Mouse (Mus musculus): ENCODE data around the gene Xylb. TPM values are rescaled to one million over a fixed set of nuclear protein-coding genes. Genes with fewer than 3 reads are reported as not detected.

Gene Xylb
- polyA plus RNA-seq, 1 experiment, result 5.3 TPM

GRCm38 (mm10) chr9:119430311-119430710 lies 73.1 kb downstream of the Xylb start:
- 61% methylated on average over 7 of the region's 7 CpGs for WGBS
- Histone ChIP-seq H3K4me1 (replicated peaks; ENCODE audit: control insufficient read depth, insufficient read depth, low read length) (no peaks in the 10 kb centered on the region), H3K4me3 (ENCODE audit: control insufficient read depth, insufficient read depth, low read length) (no peak overlapping the region), H3K27me3 (ENCODE audit: control insufficient read depth, insufficient read depth, low read length) (no peaks in the 10 kb centered on the region), H3K27ac (ENCODE audit: control insufficient read depth, insufficient read depth, low read length) (no peak overlapping the region), H3K36me3 (ENCODE audit: control insufficient read depth, insufficient read depth, low read length) (no peaks in the 10 kb centered on the region)
- TF ChIP-seq CTCF (IDR thresholded peaks at IDR 0.05; ENCODE audit: borderline replicate concordance, control insufficient read depth, extremely low read depth, insufficient read depth, low read length, poor library complexity) (peak; percentile 71; the same call in 1 of the 2 replicates), POLR2A (IDR thresholded peaks at IDR 0.05; ENCODE audit: control insufficient read depth, extremely low read depth, insufficient read depth, low read length, poor library complexity) (no peak)
- DNase-seq, result peak; percentile 70

GRCm38 (mm10) chr9:119435855-119436254 lies 78.7 kb downstream of the Xylb start:
- no peaks in the 10 kb centered on the region for H3K27me3 ChIP-seq (ENCODE audit: control insufficient read depth, insufficient read depth, low read length)
- DNase-seq, result no peak
- WGBS, result 72% methylated on average over 2 of the region's 2 CpGs
- no peaks in the 10 kb centered on the region for H3K36me3 ChIP-seq (ENCODE audit: control insufficient read depth, insufficient read depth, low read length)
- no peak overlapping the region for H3K27ac ChIP-seq (ENCODE audit: control insufficient read depth, insufficient read depth, low read length)
- no peak overlapping the region for H3K4me3 ChIP-seq (ENCODE audit: control insufficient read depth, insufficient read depth, low read length)
- TF ChIP-seq POLR2A (IDR thresholded peaks at IDR 0.05; ENCODE audit: control insufficient read depth, extremely low read depth, insufficient read depth, low read length, poor library complexity) (no peak), CTCF (IDR thresholded peaks at IDR 0.05; ENCODE audit: borderline replicate concordance, control insufficient read depth, extremely low read depth, insufficient read depth, low read length, poor library complexity) (no peak)
- H3K4me1 ChIP-seq (replicated peaks; ENCODE audit: control insufficient read depth, insufficient read depth, low read length), result no peaks in the 10 kb centered on the region

- Histone ChIP-seq H3K27me3 (ENCODE audit: control insufficient read depth, insufficient read depth, low read length) (no peaks in the 10 kb centered on the region), H3K36me3 (ENCODE audit: control insufficient read depth, insufficient read depth, low read length) (no peaks in the 10 kb centered on the region), H3K27ac (ENCODE audit: control insufficient read depth, insufficient read depth, low read length) (no peak overlapping the region), H3K4me1 (replicated peaks; ENCODE audit: control insufficient read depth, insufficient read depth, low read length) (no peaks in the 10 kb centered on the region), H3K4me3 (ENCODE audit: control insufficient read depth, insufficient read depth, low read length) (no peak overlapping the region)
- TF ChIP-seq POLR2A (IDR thresholded peaks at IDR 0.05; ENCODE audit: control insufficient read depth, extremely low read depth, insufficient read depth, low read length, poor library complexity) (no peak), CTCF (IDR thresholded peaks at IDR 0.05; ENCODE audit: borderline replicate concordance, control insufficient read depth, extremely low read depth, insufficient read depth, low read length, poor library complexity) (no peak)
- DNase-seq, result no peak
- 94% methylated on average over 12 of the region's 12 CpGs for WGBS
These were observed 80.9 kb downstream of the Xylb start for GRCm38 (mm10) chr9:119438065-119438464.

- H3K27ac ChIP-seq (ENCODE audit: control insufficient read depth, insufficient read depth, low read length), result no peak overlapping the region
- H3K4me1 ChIP-seq (replicated peaks; ENCODE audit: control insufficient read depth, insufficient read depth, low read length), result no peaks in the 10 kb centered on the region
- TF ChIP-seq POLR2A (IDR thresholded peaks at IDR 0.05; ENCODE audit: control insufficient read depth, extremely low read depth, insufficient read depth, low read length, poor library complexity) (no peak), CTCF (IDR thresholded peaks at IDR 0.05; ENCODE audit: borderline replicate concordance, control insufficient read depth, extremely low read depth, insufficient read depth, low read length, poor library complexity) (no peak)
- H3K27me3 ChIP-seq (ENCODE audit: control insufficient read depth, insufficient read depth, low read length), result no peaks in the 10 kb centered on the region
- DNase-seq, result no peak
- H3K36me3 ChIP-seq (ENCODE audit: control insufficient read depth, insufficient read depth, low read length), result no peaks in the 10 kb centered on the region
- H3K4me3 ChIP-seq (ENCODE audit: control insufficient read depth, insufficient read depth, low read length), result no peak overlapping the region
- WGBS, result 96% methylated on average over 9 of the region's 9 CpGs
These were observed 81.4 kb downstream of the Xylb start for GRCm38 (mm10) chr9:119438498-119439000.

Other genes with a start within 250 kb of the Xylb start
- gene Acaa1b, start 200.3 kb upstream of the Xylb start, polyA plus RNA-seq (2012; rRNA removed), result 10.2 and 16.1 TPM in 2 replicates
- gene Gm47289, start 198.2 kb upstream of the Xylb start, polyA plus RNA-seq (2012; rRNA removed), result not detected in 2 replicates
- gene Slc22a13, start 148.3 kb upstream of the Xylb start, polyA plus RNA-seq (2012; rRNA removed), result 0.14 and 0.23 TPM in 2 replicates
- 24.5 and 25.3 TPM in 2 replicates for gene Oxsr1, start 35.0 kb upstream of the Xylb start, polyA plus RNA-seq (2012; rRNA removed)
- 193 and 212 TPM in 2 replicates for gene Acaa1a, start 17.7 kb upstream of the Xylb start, polyA plus RNA-seq (2012; rRNA removed)
- 29.1 and 30.8 TPM in 2 replicates for gene Myd88, start 16.0 kb upstream of the Xylb start, polyA plus RNA-seq (2012; rRNA removed)
- gene Slc22a14, start 8.2 kb downstream of the Xylb start, polyA plus RNA-seq (2012; rRNA removed), result 0.16 and 0.17 TPM in 2 replicates
- gene Acvr2b, start 44.7 kb downstream of the Xylb start, polyA plus RNA-seq (2012; rRNA removed), result 7.7 and 8.3 TPM in 2 replicates
- gene Exog, start 87.6 kb downstream of the Xylb start, polyA plus RNA-seq (2012; rRNA removed), result 9.2 and 9.4 TPM in 2 replicates
- gene Scn5a, start 221.6 kb downstream of the Xylb start, polyA plus RNA-seq (2012; rRNA removed), result 4.0 and 6.4 TPM in 2 replicates